Mouse (Mus musculus): ENCODE results near the gene Ccdc155. TPM values are rescaled to one million over a fixed set of nuclear protein-coding genes. Genes with fewer than 3 reads are reported as not detected.

Ccdc155 gene
- polyA plus RNA-seq, 1 experiment from 2014 or later, result 0.36 TPM

DNA sequence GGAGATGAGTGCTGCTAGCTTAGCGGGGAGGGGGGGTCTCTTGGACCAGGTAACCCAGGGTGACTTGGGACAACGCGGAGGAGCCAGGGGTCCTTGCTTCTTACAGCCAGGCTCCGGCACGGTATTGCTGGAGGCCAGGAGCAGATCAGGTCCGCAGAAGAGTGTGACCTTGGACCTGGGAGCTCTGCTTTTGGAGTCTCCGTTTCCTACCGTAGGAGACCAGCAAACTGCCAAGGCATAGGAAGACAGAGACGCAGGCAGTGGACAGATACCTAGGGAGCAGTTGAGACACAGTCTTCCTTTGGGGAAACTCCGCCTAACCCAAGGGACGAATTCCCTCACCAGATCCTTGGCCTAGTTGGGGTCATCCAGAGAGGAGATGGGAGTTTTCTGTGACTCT is 39.0 kb downstream of the Ccdc155 start:
- Histone ChIP-seq H3K27ac (no peak overlapping the region), H3K4me2 (ENCODE audit: low read length) (no peak overlapping the region), H3K4me3 (replicated peaks; ENCODE audit: low read depth, low read length) (no peak overlapping the region), H3K9me3 (replicated peaks; ENCODE audit: low read length) (peaks cover 10% of the 10 kb centered on the region), H3K9ac (ENCODE audit: low read depth, low read length) (no peak overlapping the region), H3K4me1 (replicated peaks; ENCODE audit: insufficient read depth, low read length) (peaks cover 5% of the 10 kb centered on the region; the same call in 1 of the 2 replicates), H3K36me3 (ENCODE audit: insufficient read depth, low read length) (no peaks in the 10 kb centered on the region), H3K27me3 (ENCODE audit: insufficient read depth, low read length) (peaks cover 54% of the 10 kb centered on the region)
- TF ChIP-seq CTCF (IDR thresholded peaks at IDR 0.05; ENCODE audit: low read depth), result no peak
- ATAC-seq (replicated peaks; ENCODE audit: low FRiP score, low read depth), result no peak
- WGBS, result 51% methylated on average over 11 of the region's 11 CpGs
- no peak for DNase-seq (ENCODE audit: low spot score)

- 64% methylated on average over 5 of the region's 5 CpGs for WGBS
- no peak for TF ChIP-seq CTCF (IDR thresholded peaks at IDR 0.05; ENCODE audit: low read depth)
- no peak overlapping the region for H3K4me3 ChIP-seq (replicated peaks; ENCODE audit: low read depth, low read length)
- no peak overlapping the region for H3K4me2 ChIP-seq (ENCODE audit: low read length)
- 0 out of 2 replicates have a peak, but pooled peaks cover 3% of the 10 kb centered on the region for H3K36me3 ChIP-seq (ENCODE audit: insufficient read depth, low read length)
- H3K27ac ChIP-seq, result no peak overlapping the region
- peaks cover 5% of the 10 kb centered on the region; the same call in 1 of the 2 replicates for H3K4me1 ChIP-seq (replicated peaks; ENCODE audit: insufficient read depth, low read length)
- no peak overlapping the region for H3K9ac ChIP-seq (ENCODE audit: low read depth, low read length)
- DNase-seq (ENCODE audit: low spot score) (no peak), ATAC-seq (replicated peaks; ENCODE audit: low FRiP score, low read depth) (no peak)
- peaks cover 5% of the 10 kb centered on the region for H3K9me3 ChIP-seq (replicated peaks; ENCODE audit: low read length)
- peaks cover 54% of the 10 kb centered on the region for H3K27me3 ChIP-seq (ENCODE audit: insufficient read depth, low read length)
These were observed 39.9 kb downstream of the Ccdc155 start for GRCm38 (mm10) chr7:45164833-45165232.

DNA sequence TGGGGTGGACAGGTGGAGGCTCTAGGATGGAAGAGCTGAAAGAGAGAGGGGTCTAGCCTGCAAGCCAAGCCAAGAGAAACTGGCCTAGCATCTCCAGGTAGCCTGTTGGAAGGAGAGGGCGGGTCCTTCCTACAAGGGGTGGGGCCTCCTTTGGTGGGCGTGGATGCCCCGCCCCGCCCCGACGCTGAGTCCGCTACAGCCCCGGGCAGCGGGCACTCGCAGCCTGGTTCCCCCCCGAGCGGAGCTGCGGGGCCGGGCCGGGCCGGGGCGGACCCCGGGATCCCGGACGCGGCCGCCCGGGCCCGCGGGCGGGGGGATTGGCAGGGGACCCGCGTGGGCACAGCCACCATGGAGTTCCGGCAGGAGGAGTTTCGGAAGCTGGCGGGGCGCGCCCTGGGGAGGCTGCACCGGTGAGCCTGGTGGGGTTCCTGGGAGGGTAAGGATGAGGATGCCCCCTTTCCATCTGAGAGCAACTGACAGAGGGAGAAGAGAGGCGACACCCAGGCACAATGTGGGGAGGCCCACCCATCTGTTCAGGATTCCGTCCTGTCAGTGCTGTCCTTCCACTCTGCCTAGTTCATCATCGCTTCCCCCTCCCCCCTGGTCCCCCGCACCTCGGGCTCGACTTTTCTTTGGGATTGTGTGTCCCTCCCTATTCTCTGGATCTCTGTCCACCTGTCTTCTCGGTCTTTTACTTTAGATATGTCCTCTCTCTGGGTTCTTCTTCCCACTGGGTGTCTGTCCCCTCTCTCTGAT is 40.8 kb downstream of the Ccdc155 start, which contains the start of gene Slc17a7:
TSS of gene Slc17a7 (plus strand) at position 215 of the 756 bp plus-strand sequence.
- Histone ChIP-seq H3K27ac (no peak within 1 kb of the TSS), H3K4me3 (replicated peaks; ENCODE audit: low read depth, low read length) (peak within 1 kb of the TSS; percentile 38), H3K4me1 (replicated peaks; ENCODE audit: insufficient read depth, low read length) (peaks cover 5% of the 10 kb centered on the region; the same call in 1 of the 2 replicates), H3K27me3 (ENCODE audit: insufficient read depth, low read length) (peaks cover 45% of the 10 kb centered on the region), H3K9me3 (replicated peaks; ENCODE audit: low read length) (no peaks in the 10 kb centered on the region), H3K9ac (ENCODE audit: low read depth, low read length) (peak within 1 kb of the TSS; percentile 59), H3K36me3 (ENCODE audit: insufficient read depth, low read length) (0 out of 2 replicates have a peak, but pooled peaks cover 7% of the 10 kb centered on the region), H3K4me2 (ENCODE audit: low read length) (peak within 1 kb of the TSS; percentile 81)
- under 1% methylated on average over 38 of the region's 41 CpGs for WGBS
- DNase-seq (ENCODE audit: low spot score) (peak; percentile 46), ATAC-seq (replicated peaks; ENCODE audit: low FRiP score, low read depth) (no peak)
- TF ChIP-seq CTCF (IDR thresholded peaks at IDR 0.05; ENCODE audit: low read depth), result no peak

- H3K36me3 ChIP-seq (ENCODE audit: insufficient read depth, low read length), result 0 out of 2 replicates have a peak, but pooled peaks cover 13% of the 10 kb centered on the region
- ATAC-seq (replicated peaks; ENCODE audit: low FRiP score, low read depth) (no peak), DNase-seq (ENCODE audit: low spot score) (no peak)
- H3K4me1 ChIP-seq (replicated peaks; ENCODE audit: insufficient read depth, low read length), result peaks cover 5% of the 10 kb centered on the region; the same call in 1 of the 2 replicates
- peak overlapping the region; percentile 81; the same call in 1 of the 2 replicates for H3K4me2 ChIP-seq (ENCODE audit: low read length)
- no peak overlapping the region for H3K9ac ChIP-seq (ENCODE audit: low read depth, low read length)
- no peak for TF ChIP-seq CTCF (IDR thresholded peaks at IDR 0.05; ENCODE audit: low read depth)
- 72% methylated on average over 9 of the region's 9 CpGs for WGBS
- H3K27me3 ChIP-seq (ENCODE audit: insufficient read depth, low read length), result peaks cover 39% of the 10 kb centered on the region
- H3K27ac ChIP-seq, result no peak overlapping the region
- no peaks in the 10 kb centered on the region for H3K9me3 ChIP-seq (replicated peaks; ENCODE audit: low read length)
- no peak overlapping the region for H3K4me3 ChIP-seq (replicated peaks; ENCODE audit: low read depth, low read length)
These were observed 41.6 kb downstream of the Ccdc155 start for GRCm38 (mm10) chr7:45162996-45163615.

- Histone ChIP-seq H3K9ac (ENCODE audit: low read depth, low read length) (peak overlapping the region; percentile 23; the same call in 1 of the 2 replicates), H3K9me3 (replicated peaks; ENCODE audit: low read length) (no peaks in the 10 kb centered on the region)
- no peak for ATAC-seq (replicated peaks; ENCODE audit: low FRiP score, low read depth)
These were observed 42.1 kb downstream of the Ccdc155 start for GRCm38 (mm10) chr7:45162551-45162950.

More at GRCm38 (mm10) chr7:45162551-45162950, 42.1 kb downstream of the Ccdc155 start:
- Histone ChIP-seq H3K4me2 (ENCODE audit: low read length) (peak overlapping the region; percentile 73), H3K4me3 (replicated peaks; ENCODE audit: low read depth, low read length) (peak overlapping the region; percentile 29; the same call in 1 of the 2 replicates), H3K27ac (no peak overlapping the region), H3K27me3 (ENCODE audit: insufficient read depth, low read length) (peaks cover 34% of the 10 kb centered on the region), H3K36me3 (ENCODE audit: insufficient read depth, low read length) (0 out of 2 replicates have a peak, but pooled peaks cover 13% of the 10 kb centered on the region), H3K4me1 (replicated peaks; ENCODE audit: insufficient read depth, low read length) (peaks cover 5% of the 10 kb centered on the region; the same call in 1 of the 2 replicates)
- no peak for DNase-seq (ENCODE audit: low spot score)
- 25% methylated on average over 6 of the region's 6 CpGs for WGBS
- TF ChIP-seq CTCF (IDR thresholded peaks at IDR 0.05; ENCODE audit: low read depth), result no peak; the same call in 1 of the 2 replicates
